Mouse (Mus musculus) embryonic facial prominence, embryonic 11.5 days (tissue): Measurements from ENCODE around the gene St5. TPM values are rescaled to one million over a fixed set of nuclear protein-coding genes. Genes with fewer than 3 reads are reported as not detected.

Experiments used
- ATAC-seq: fragments of 200-750 bp; cut with Nextera tagmentation; replicated peaks from 2 replicates; pipeline ENCODE4 v1.8.0; 2017; ENCODE audit warnings: low read depth; ENCODE audit not compliant: insufficient number of reproducible peaks, low FRiP score, low TSS enrichment
- DNase-seq: peaks from one replicate; pipeline ENCODE4 v3.0.0-alpha.2; 2015; ENCODE audit warnings: low spot score
- H3K27ac ChIP-seq: fragments of 300-500 bp; sonication (generic); replicated peaks from 2 replicates; pipeline ENCODE4 v1.5.1; 2014; ENCODE audit warnings: mild to moderate bottlenecking, low read depth, low read length, control low read depth
- H3K27me3 ChIP-seq: fragments of 300-500 bp; sonication (generic); 2 replicates; pipeline ENCODE4 v1.6.1; 2014; ENCODE audit warnings: mild to moderate bottlenecking, low read length, moderate library complexity, mixed read lengths; ENCODE audit not compliant: control insufficient read depth, insufficient read depth
- H3K36me3 ChIP-seq: fragments of 300-500 bp; sonication (generic); replicated peaks from 2 replicates; pipeline ENCODE4 v1.6.1; 2014; ENCODE audit warnings: low read depth, mild to moderate bottlenecking, low read length, moderate library complexity, mixed read lengths; ENCODE audit not compliant: control insufficient read depth, insufficient read depth
- H3K4me1 ChIP-seq: fragments of 300-500 bp; sonication (generic); 2 replicates; pipeline ENCODE4 v1.6.1; 2014; ENCODE audit warnings: low read length, mixed read lengths; ENCODE audit not compliant: control insufficient read depth, insufficient read depth
- H3K4me2 ChIP-seq: fragments of 300-500 bp; sonication (generic); 2 replicates; pipeline ENCODE4 v1.6.1; 2014; ENCODE audit warnings: low read depth, mild to moderate bottlenecking, control low read depth, low read length, moderate library complexity
- H3K4me3 ChIP-seq: fragments of 300-500 bp; sonication (generic); 2 replicates; pipeline ENCODE4 v1.5.1; 2014; ENCODE audit warnings: low read depth, low read length, control low read depth
- H3K9ac ChIP-seq: fragments of 300-500 bp; sonication (generic); replicated peaks from 2 replicates; pipeline ENCODE4 v1.6.1; 2014; ENCODE audit warnings: mild to moderate bottlenecking, control low read depth, low read length
- H3K9me3 ChIP-seq: fragments of 300-500 bp; sonication (generic); replicated peaks from 2 replicates; pipeline ENCODE4 v1.6.1; 2016; ENCODE audit warnings: mild to moderate bottlenecking, low read length, inconsistent platforms, mixed read lengths; ENCODE audit not compliant: control insufficient read depth
- WGBS: fragments of 180-500 bp; shearing (Covaris S2); extraction: QIAGEN DNeasy Blood & Tissue Kit; methylation state at CpG from one replicate; pipeline ENCODE4 v1.1.7; 2014; 5-methylcytosine and 5-hydroxymethylcytosine counted together
- polyA plus RNA-seq: library from polyadenylated mRNA; unstranded; fragments of >200 nt; fragmentation: Nextera tagmentation; extraction: Ambion mirVana; gene quantifications from 2 replicates; pipeline ENCODE4 v1.2.1, GENCODE M21; 2014

St5 gene
- polyA plus RNA-seq, 1 experiment from 2014 or later: 37.7 TPM

- Histone ChIP-seq H3K4me2 (no peak overlapping the region), H3K27me3 (no peaks in the 10 kb centered on the region), H3K4me3 (no peak overlapping the region), H3K9me3 (no peaks in the 10 kb centered on the region), H3K36me3 (no peaks in the 10 kb centered on the region), H3K9ac (no peak overlapping the region), H3K27ac (no peak overlapping the region), H3K4me1 (peaks cover 12% of the 10 kb centered on the region)
- ATAC-seq (no peak), DNase-seq (no peak)
- 66% methylated on average over 3 of the region's 3 CpGs for WGBS
These were observed 83.1 kb downstream of the St5 start for GRCm38 (mm10) chr7:109620288-109620687.

GRCm38 (mm10) chr7:109618721-109619120, 84.7 kb downstream of the St5 start:
- peaks cover 15% of the 10 kb centered on the region for H3K4me1 ChIP-seq
- H3K9me3 ChIP-seq: no peaks in the 10 kb centered on the region
- H3K27me3 ChIP-seq: no peaks in the 10 kb centered on the region
- no peak overlapping the region for H3K4me2 ChIP-seq
- WGBS: 23% methylated on average over 6 of the region's 6 CpGs
- no peak overlapping the region for H3K27ac ChIP-seq
- H3K36me3 ChIP-seq: no peaks in the 10 kb centered on the region
- H3K9ac ChIP-seq: no peak overlapping the region
- H3K4me3 ChIP-seq: no peak overlapping the region
- DNase-seq (peak; percentile 67), ATAC-seq (no peak)

- peaks cover 16% of the 10 kb centered on the region for H3K4me1 ChIP-seq
- H3K4me2 ChIP-seq: no peak overlapping the region
- ATAC-seq (no peak), DNase-seq (no peak)
- no peaks in the 10 kb centered on the region for H3K36me3 ChIP-seq
- no peaks in the 10 kb centered on the region for H3K27me3 ChIP-seq
- no peak overlapping the region for H3K4me3 ChIP-seq
- WGBS: 79% methylated on average over 3 of the region's 3 CpGs
- H3K27ac ChIP-seq: no peak overlapping the region
- no peaks in the 10 kb centered on the region for H3K9me3 ChIP-seq
- H3K9ac ChIP-seq: no peak overlapping the region
These were observed 85.6 kb downstream of the St5 start for GRCm38 (mm10) chr7:109617838-109618237.

GRCm38 (mm10) chr7:109616034-109616979, 87.1 kb downstream of the St5 start:
- Histone ChIP-seq H3K4me2 (peak overlapping the region; percentile 42), H3K4me3 (peak overlapping the region; percentile 33), H3K27ac (peak overlapping the region; percentile 80), H3K27me3 (no peaks in the 10 kb centered on the region), H3K9ac (peak overlapping the region; percentile 62), H3K36me3 (no peaks in the 10 kb centered on the region), H3K9me3 (no peaks in the 10 kb centered on the region), H3K4me1 (peaks cover 16% of the 10 kb centered on the region)
- ATAC-seq (peak; percentile 96), DNase-seq (peak; percentile 96)
- WGBS: 1% methylated on average over 25 of the region's 25 CpGs

GRCm38 (mm10) chr7:109615601-109616000, 87.8 kb downstream of the St5 start:
- peaks cover 16% of the 10 kb centered on the region for H3K4me1 ChIP-seq
- peak overlapping the region; percentile 22 for H3K9ac ChIP-seq

GRCm38 (mm10) chr7:109614939-109615338, 88.5 kb downstream of the St5 start:
- H3K4me3 ChIP-seq: no peak overlapping the region
- no peaks in the 10 kb centered on the region for H3K36me3 ChIP-seq
- H3K27ac ChIP-seq: no peak overlapping the region
- no peak overlapping the region for H3K4me2 ChIP-seq
- 16% methylated on average over 4 of the region's 4 CpGs for WGBS
- DNase-seq (no peak), ATAC-seq (no peak)
- peak overlapping the region; percentile 18 for H3K9ac ChIP-seq
- H3K9me3 ChIP-seq: no peaks in the 10 kb centered on the region
- H3K27me3 ChIP-seq: no peaks in the 10 kb centered on the region
- H3K4me1 ChIP-seq: peaks cover 16% of the 10 kb centered on the region

More at GRCm38 (mm10) chr7:109615601-109616000, 87.8 kb downstream of the St5 start:
- ATAC-seq (no peak), DNase-seq (no peak)
- peak overlapping the region; percentile 42 for H3K4me2 ChIP-seq
- H3K9me3 ChIP-seq: no peaks in the 10 kb centered on the region
- H3K27me3 ChIP-seq: no peaks in the 10 kb centered on the region
- peak overlapping the region; percentile 15 for H3K4me3 ChIP-seq
- H3K36me3 ChIP-seq: no peaks in the 10 kb centered on the region
- peak overlapping the region; percentile 80 for H3K27ac ChIP-seq
- WGBS: 28% methylated on average over 4 of the region's 4 CpGs

- no peak overlapping the region; the same call in 1 of the 2 replicates for H3K4me2 ChIP-seq
- H3K9me3 ChIP-seq: no peaks in the 10 kb centered on the region
- H3K9ac ChIP-seq: no peak overlapping the region
- WGBS: 51% methylated on average over 5 of the region's 5 CpGs
- H3K27ac ChIP-seq: no peak overlapping the region
- H3K36me3 ChIP-seq: no peaks in the 10 kb centered on the region
- H3K4me1 ChIP-seq: peaks cover 16% of the 10 kb centered on the region
- ATAC-seq (no peak), DNase-seq (peak; percentile 62)
- H3K4me3 ChIP-seq: no peak overlapping the region
- no peaks in the 10 kb centered on the region for H3K27me3 ChIP-seq
These were observed 89.8 kb downstream of the St5 start for GRCm38 (mm10) chr7:109613531-109614021.

- WGBS: 64% methylated on average over 2 of the region's 3 CpGs
- Histone ChIP-seq H3K4me3 (no peak overlapping the region), H3K27me3 (no peaks in the 10 kb centered on the region), H3K9me3 (no peaks in the 10 kb centered on the region), H3K9ac (no peak overlapping the region), H3K36me3 (no peaks in the 10 kb centered on the region), H3K4me1 (peaks cover 16% of the 10 kb centered on the region), H3K27ac (no peak overlapping the region), H3K4me2 (no peak overlapping the region)
- no peak for ATAC-seq
- no peak for DNase-seq
These were observed 90.4 kb downstream of the St5 start for GRCm38 (mm10) chr7:109613051-109613450.
